Mouse (Mus musculus) mature B cell (primary cell): Measurements from ENCODE around the gene Lrrc8c.

ENCODE experiments used
- in situ Hi-C: fragments of 300-500 bp; cut with MboI; formaldehyde crosslinking; loops from 2 replicates; pipeline ENCODE4 v1.14.3; 2019

Gene Lrrc8c

DNA sequence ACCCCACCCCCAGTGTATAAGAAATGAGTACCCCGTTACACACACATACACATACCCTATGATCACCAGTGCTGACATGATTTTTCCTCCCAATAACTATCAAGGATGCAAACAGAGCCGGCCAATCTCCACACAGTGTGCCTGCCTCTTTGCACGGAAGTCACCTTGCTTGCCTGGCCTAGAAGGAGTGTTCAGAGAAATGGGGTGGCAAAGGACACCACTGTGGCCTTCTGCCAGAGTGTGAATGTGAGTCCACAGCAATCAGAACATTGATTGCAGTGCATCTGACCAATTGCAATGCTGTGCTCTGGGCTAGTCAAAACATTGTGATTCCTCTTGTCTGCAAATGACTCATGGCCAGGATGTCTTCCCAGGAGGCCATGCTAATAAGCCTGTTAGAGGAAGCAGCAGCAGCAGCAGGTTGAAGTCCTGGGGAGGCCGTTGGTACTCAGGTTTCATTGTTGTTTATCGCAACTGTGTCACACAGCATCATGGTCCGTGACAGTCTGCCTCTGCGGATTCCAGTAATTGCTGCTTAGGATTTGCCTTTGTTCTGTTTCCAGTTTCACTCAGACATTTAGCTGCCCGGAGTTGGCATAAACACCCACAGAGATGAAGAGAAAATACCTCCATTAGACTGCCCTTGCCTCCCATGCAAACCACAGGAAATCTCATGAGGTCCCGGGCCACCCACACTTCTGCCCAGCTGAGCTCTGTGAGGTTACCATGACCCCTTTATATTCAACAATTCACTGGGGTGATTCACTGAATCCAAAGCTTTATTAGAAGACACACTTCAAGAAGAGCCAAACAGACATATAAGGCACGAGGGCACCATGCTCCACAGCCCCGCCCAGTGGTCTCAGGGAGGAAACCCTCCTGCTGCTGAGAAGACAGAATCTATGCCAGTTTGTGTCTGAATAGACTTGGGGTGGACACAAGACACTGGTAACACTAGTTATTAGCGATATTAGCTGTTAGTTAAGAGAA, 18.8 kb upstream of the Lrrc8c start:
- in situ Hi-C loops, result no loop called here

DNA sequence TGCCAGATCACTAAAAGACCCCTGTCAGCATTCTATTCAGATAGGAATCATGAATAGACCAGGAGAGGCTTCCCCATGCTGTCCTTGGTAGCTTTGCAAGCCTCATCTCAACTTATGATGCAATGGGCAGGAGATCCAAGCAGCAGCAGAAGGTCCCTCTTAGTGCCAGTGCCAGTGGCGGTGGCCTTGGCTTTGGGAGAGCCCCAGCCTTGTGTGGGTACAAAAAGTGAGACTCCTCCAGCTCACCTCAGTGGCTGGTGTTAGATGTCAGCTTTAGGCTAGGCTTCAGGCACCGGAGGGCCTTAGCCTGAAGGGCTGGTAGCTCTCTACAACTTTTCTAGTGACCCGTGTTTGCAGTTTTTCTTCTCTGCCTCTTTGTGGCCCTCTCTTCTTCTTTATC, 18.1 kb upstream of the Lrrc8c start:
- in situ Hi-C loops, result no loop called here

DNA sequence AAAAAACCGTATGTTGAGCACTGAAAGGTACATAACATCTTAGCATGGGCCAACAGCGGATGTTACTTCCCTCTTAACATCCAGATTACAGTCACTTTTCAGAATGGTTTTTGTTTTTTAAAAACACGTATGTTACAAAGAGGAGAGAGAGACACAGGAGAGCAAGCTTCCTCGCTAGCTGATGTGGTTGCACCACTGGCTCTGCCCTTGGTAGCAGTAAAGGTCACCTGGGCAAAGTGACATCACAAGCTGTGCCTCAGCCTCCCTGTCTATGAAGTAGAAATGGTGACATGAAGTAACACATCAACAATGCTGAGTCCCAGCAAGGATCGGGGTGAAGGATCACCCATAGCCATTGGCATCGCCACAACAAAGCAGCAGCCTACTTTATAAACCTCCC, 10.4 kb upstream of the Lrrc8c start:
- in situ Hi-C loops, result no loop called here

DNA sequence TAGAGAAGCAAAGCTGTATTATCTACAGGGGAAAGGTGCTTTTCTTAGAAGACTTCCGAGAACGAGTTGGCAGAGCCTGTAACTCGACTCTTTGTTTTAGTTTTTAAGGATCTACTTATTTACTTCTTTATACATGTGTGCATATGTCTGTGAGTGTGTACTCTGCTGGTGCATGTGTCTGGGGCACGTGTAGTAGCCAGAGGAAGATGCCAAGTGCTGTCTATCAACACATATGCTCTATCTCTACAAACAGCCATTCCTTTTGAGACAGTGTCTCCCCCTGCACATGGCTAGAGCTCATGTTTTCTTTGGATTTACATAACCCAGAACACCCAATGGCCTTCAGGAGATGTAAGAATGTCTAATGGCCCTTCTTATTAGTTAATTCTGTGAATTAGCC, 6.9 kb upstream of the Lrrc8c start:
- in situ Hi-C loops, result no loop called here

DNA sequence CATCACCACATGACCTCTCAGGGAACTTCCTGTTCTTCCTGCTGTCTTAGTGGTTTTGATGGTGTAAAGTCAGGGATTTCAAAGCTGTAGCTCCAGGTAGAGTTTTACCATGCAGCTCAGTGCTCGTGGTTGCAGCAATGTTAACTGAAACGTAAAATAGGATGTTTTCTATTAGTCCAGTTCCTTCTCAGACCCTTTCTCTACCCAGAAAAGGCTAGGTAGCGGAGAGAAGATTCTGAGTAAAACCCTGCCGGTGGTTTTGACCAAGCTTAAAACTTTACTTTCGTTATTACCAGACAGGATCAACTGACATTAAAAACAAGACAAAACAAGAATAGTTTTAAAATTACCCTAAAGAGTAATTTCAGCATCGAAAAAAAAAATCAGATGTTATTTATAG, 3.7 kb upstream of the Lrrc8c start:
- in situ Hi-C loops, result no loop called here

DNA sequence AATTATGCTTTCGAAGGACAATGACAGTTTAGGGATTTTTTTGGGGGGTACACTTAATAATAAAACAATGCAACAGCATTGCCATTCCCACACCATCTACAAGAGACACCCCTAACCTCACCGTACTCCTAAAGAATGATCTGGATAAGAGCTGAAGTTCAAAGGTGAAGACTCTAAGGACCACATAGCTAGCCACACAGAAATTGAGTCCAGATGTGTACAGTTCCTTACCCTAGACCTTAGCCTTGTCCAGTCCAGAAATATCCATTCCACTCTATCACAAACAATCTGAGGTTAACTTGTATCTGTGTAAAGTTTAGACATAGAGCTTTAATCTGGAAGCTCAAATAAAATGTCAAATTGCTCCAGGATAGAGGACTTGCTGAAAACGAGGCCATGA, 2.9 kb upstream of the Lrrc8c start:
- in situ Hi-C loops, result no loop called here

DNA sequence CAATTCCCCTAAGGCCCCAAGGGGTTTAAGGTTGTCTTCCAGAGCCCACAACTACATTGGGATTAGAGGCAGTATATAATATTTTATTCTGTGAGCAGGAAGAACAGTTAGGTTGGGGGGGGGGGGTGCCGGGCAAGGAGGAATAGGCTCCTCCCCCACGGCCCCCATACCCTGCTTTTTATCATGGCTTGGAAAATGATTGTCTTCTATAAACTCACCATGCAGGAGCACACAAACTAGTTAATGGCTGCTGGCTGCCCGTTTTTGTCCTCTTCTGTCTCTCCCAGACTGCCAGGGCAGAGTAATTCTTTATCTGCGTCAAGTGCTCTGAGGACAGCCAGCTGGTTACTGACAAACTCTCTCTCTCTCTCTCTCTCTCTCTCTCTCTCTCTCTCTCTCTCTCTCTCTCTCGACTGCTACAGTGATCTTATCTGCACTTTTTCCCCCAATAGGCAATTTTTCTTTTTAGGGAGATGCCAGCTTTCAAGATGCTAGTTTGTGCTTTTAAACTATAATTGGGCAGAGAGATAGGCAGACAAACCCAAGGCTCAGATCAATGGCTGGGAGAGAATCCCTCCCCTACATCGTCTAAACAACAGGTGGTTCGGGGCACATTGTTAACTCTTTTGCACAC, 1.1 kb upstream of the Lrrc8c start:
- in situ Hi-C loops, result no loop called here

DNA sequence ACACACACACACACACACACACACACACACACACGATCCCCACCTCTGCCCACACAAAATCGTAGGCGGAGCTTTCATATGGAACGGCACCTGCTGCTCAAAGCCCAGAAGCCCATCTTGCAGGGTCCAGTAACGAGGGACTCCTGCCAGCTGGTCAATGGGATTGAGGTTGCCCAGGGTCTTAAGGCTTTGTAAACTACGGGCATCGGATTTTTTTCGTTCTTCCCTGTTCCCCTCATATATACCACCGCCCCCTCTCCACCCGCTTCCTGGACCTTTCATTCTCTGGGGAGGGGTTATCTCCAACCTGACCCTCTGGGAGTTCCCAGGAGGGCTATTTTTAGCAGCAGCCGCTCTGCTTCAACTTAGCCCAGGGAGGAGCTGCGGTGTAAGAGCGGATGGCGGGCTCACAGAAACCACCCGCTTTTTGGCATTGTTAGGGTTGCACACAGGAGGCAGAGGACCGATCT, 527 bp upstream of the Lrrc8c start:
- in situ Hi-C loops, result no loop called here

DNA sequence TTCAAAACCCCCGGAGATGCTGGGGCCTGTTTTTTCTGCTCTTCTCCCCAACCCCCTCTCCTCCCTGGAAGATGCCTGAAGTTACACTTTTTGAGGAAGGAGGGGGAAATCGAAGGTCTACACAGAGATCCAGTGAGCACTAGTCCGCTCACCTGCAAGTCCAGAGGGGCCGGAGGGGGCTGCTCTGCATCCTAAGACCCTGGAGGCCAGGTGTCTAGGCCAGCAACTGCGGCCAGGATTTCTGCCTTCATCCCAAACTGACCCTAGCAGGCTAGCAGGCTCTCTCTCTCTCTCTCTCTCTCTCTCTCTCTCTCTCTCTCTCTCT, 750 bp downstream of the Lrrc8c start:
- in situ Hi-C loops, result no loop called here

DNA sequence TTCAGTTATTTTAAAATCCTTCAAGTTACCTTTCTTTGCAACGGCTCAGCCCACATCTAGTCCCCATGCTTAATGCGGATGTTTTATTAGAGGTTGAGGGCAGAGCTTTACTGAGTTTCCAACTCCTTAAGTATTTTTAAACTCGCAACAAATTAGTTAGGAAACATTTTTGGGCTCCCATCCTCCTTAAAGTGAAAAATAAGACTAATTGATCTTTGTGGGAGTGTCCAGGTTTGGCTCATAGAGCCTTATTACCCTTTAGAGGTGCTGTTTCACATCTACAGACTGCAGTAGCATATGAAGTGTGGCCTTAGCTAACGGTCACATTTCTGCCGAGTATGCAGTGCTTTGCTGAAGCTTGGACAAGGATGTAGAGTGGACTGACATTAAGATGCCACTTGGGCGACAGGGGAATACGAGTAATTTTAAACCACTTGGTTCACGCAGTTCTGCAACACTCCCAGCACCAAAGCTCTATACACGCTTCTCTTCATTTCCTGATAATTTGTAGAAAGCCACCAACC, 1.3 kb downstream of the Lrrc8c start:
- in situ Hi-C loops, result no loop called here

DNA sequence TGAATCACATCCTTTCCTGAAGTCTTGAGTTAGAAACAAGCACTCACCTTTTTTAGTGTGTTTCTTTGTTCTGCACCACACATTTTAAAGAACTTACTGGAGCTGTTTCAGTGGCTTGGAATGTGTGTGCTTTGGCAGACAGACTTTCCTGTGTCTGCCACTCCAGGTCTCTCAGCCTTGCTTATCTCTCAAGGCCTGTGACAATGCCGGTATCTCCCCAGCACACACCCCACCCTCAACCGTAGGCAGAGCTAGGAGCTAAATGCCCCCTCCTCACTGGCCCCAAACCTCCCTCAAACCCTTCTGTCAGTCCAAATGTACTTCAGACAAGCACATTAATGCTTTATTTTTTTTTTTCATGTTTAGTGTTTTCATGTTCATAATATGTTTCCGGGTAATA, 4.3 kb downstream of the Lrrc8c start:
- in situ Hi-C loops, result no loop called here

DNA sequence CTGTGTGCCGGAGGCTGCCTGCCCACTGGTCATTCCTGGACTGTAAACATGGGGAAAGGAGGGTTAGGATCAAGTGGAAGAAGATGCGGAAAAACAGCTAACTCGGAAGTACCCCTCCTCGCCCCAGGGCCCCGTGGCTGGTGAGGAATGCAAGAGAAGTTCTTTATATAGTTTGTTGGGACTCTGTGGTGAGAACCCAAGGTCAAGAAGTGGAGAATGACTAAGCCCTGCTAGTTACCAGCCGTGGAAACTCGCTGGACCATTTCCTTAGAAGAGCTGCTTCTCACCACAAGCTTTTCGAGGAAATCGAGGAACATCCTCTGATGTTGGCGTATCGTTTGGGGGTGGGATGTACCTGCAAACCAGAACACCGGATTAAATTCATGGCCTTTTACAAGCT, 5.8 kb downstream of the Lrrc8c start:
- in situ Hi-C loops, result no loop called here

DNA sequence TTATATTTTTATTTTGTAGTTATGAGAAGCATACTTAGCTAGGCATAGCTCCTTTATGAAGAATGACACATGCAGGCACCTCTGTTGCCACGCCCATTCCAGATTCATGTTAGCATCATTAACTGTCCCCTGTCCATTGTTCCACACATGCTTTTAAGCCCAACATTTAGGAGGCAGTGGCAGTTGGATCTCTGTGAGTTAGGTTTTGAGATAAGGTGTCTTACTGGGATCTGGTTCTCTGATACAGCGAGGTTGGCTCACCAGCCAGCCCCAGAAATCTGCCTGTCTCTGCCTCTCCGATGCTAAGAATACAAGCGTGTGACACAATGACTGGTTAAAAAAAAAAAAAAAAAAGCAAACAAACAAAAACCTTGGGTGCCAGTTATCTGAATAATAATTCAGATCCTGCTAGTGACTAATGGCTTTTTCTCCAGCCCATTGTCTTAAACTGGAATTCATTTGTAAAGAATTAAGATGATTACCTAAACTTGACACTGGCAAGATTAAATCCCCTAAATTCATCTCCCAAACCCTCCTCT, 7.0 kb downstream of the Lrrc8c start:
- in situ Hi-C loops, result no loop called here

DNA sequence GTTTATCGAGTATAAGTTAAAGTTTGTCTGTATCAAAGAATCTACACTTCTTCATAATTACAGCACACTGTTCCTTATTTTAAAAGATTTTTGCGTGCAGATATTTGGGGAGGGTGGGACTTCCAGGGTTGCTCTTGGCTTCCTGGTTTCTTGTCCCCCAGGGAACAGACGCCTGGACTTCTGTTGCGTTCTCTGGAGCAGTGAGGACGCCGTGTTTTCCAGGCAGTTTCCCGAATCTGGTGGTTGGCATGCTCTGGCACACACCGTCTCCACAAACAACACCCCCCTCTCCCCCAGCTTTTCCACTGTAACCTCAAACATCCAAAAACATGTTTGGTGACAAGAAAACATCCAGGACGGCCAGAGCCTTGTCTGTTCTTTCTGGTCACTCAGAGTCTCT, 7.6 kb downstream of the Lrrc8c start:
- in situ Hi-C loops, result no loop called here

DNA sequence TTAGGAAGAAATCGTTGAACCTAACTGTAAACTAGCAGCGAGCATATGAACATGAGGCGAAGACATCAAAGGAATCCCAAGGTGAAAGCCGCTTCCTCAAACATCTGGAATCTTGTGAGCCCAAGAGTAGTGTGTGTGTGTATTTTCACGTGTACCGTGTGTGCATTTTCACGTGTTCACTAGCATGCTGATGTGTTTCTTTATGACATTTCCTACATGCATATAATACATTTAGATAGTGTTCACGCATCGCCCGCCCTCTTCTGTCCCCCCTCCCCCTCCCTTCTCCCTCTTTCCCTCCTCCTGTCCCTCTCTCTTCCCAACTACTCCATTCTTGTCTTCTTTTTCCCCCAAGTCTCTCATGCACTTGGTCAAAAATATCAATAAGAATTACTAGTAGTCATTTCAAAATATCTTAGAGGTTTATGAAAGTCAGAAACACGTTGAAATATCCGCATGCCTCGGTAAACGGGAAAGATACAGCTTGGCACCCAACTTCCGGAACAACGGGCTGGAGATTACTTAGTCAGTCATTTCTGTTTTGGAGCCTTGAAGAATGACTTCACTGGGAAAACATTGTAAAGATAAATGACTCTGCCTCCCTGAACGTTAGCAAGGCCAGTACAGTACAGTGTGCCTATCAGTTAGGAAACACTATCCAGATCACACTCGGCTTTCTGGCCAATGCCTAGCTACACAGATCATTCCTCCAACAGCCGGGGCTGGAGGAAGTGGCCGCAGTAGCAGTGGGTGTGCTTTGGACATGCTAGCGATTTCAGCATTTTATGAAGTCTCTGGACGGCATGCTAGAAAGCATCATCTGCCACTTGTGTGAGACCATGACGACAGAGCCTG, 8.5 kb downstream of the Lrrc8c start:
- in situ Hi-C loops, result no loop called here

DNA sequence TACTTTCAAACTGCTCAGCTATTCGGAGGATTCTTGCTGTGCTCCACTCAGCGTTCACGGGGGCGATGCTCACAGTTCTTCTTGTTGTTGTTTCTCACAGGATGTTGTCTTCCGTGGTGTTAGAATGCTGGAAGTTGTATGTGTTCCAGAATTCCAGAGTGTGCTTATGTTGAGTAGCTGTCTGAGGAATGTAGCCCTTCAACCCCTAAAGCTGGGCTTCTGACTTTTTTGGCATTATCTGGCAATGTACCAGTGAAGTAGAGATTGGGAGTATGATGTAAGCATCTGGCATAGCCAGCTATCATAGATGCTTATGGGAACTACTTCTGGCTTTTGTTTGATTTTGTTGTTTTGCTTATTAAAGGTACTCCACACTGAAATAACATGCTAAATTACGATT, 11.4 kb downstream of the Lrrc8c start:
- in situ Hi-C loops, result no loop called here

DNA sequence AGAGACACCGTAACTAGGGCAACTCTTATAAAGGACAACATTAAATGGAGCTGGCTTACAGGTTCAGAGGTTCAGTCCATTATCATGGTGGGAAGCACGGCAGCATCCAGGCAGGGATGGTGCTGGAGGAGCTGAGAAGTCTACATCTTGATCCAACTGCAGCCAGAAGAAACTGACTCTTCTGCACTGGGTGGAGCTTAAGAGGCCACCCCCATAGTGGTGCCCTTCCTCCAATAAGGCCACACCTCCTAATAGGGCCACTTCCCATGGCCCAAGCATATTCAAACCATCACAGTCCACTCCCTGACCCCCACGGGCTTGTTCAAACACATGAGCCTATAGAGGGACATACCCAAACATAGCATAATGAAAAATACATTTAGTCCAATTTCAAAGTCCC, 16.0 kb downstream of the Lrrc8c start:
- in situ Hi-C loops, result no loop called here

DNA sequence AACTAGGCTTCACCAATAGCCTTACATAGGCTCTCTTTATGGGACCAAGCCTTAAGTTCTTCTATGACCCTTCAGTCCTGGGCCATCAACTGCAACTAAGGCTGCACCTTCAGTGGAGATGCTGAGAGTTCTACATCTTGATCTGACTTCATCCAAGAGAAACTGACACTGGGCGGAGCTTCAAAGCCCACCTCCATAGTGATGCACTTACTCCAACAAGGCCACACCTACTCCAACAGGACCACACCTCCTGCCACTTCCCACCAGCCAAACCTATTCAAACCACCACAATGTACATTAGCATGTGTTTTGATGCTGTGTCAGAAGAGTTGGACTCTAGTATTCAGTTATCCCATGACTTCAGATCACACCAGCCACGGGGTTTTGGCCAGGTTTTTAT, 17.0 kb downstream of the Lrrc8c start:
- in situ Hi-C loops, result no loop called here

DNA sequence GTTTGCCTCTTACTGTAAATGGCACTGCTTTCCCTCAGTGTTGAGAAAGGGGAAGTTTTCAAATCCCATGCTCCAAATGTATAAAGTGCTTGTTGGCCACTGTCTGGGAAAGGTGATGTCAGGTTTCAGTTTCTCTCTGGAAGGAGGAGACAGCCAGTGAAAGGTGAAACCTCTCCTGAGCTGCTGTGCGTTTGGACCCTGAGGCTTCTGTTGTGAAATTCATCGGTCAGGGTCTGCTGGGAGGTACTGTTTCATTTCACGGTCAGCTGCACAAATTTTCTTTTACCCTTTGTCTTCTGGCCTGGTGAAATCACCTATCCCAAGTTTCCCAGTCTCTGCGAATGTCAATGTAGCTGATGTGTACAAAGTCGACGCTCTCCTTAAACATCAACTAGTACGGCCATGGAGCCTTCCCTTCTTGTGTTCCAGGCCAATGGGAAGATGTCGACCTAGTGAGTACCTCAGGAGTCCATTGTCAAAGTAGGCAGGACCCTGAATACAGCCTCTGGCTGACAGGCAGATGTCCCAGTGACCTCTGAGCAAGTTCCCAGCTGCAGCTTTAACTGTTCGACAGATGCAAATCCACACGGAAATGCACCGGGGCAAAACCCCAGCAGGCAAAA, 18.0 kb downstream of the Lrrc8c start:
- in situ Hi-C loops, result no loop called here

DNA sequence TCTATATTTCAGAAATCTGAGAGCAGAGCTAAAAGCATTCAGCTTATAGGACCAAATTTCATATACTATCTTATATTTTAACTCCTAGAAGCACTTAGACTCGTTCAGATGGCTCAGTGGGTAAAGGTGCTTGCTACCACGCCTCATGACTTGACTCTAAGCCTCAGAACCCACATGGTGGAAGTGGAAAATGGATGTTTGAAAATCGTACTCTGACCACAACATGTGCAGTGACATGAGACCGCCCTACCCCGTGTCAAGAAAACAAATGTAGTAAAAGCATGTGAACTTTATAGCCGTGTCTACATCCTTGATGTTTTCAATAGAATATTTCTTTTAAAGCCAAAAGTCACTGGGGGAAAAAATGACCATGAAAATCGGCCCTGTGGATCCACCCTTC, 21.9 kb downstream of the Lrrc8c start:
- in situ Hi-C loops, result no loop called here

DNA sequence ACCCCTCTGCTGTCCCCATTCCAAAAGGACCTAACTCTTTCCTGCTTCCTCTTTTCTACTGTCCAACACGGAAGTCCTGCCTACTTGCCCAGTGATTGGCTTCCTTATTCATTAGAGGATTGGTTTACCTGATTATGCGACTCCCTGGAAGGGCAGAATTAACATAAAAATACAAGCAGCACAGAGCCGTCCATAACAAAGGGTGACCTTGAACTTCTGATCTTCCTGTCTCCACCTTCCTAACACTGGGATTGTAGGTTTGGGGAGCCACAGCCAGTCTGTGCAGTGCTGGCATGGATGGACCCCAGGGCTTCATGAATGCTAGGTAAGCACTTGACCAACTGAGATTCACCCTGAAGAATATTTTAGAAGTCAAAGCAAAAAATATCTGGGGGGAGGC, 25.9 kb downstream of the Lrrc8c start:
- in situ Hi-C loops, result no loop called here

DNA sequence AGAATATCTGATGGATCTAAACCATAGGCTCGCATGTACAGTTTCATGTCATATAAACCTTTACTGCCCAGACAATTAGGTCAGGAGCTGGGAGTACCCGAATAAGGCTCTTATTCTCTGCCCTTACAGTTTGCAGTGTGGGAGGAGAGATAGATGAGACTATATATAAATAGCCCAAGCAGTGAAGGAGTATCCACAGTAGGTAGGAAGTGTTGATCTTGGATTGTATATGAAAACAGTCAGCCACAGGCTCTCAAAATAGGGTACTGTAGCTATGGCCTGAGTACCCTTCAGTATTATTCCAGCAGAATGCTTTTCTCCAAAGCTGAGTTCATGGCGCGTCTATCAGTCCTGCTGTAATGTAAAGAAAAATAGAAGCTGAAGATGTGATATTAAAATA, 27.9 kb downstream of the Lrrc8c start:
- in situ Hi-C loops, result no loop called here
